Mouse (Mus musculus): Measurements from ENCODE around the gene Bicdl1. TPM values are rescaled to one million over a fixed set of nuclear protein-coding genes. Genes with fewer than 3 reads are reported as not detected.

Bicdl1 gene
- polyA plus RNA-seq, 1 experiment: 18.0 TPM

DNA sequence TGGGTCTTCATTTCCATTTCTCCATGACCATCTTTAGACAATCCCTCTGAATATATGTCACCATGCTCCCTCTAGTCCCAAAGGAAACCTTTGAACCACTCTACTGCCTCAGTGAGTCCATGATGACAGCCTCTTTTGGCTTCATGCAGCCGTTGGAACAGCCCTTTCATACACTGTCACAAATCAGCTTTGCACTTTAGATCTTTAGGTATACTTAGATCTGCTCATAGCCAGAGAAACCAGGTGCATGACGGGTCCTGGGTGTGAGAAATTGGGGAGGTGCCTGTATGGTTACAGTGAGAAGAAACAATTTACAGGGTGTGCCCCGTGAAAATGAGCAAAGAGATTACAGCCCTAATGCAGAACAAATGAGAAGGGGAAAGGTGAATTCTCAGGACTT, 14.3 kb downstream of the Bicdl1 start:
- WGBS: 46% methylated on average over 3 of the region's 3 CpGs

DNA sequence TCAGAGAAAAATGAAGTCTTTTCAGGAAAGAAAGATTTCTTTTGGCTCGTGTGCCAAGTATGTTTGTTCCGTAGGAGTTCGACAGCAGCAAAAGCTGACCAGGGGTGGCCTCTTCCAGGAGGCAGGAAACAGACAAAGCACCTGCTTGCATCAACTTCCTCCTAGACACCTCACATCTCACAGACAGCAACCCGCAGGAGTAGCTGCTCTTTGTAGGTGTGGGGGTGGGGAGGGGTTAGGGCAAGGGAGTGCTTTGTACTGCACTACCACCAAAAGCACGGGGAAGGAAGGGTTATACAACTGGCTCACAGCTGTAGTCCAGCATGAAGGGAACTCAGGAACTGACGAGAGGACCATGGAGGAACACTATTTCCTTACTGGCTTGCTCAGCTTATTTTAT, 15.0 kb downstream of the Bicdl1 start:
- WGBS: 12% methylated on average over 6 of the region's 6 CpGs
- DNase-seq (ENCODE audit: low read depth in 1 of 2, low spot score in 2 of 2): peak; percentile 37 to 38
- no peaks in the 10 kb centered on the region for H3K36me3 ChIP-seq (ENCODE audit: control insufficient read depth, insufficient read depth, low read length)
- H3K27me3 ChIP-seq (ENCODE audit: control insufficient read depth, insufficient read depth, low read length): no peaks in the 10 kb centered on the region
- no peak for TF ChIP-seq CTCF (IDR thresholded peaks at IDR 0.05; ENCODE audit: extremely low read depth, insufficient read depth, insufficient read length, insufficient replicate concordance)
- no peak for TF ChIP-seq POLR2A (IDR thresholded peaks at IDR 0.05; ENCODE audit: low read depth, low read length)
- H3K4me3 ChIP-seq (ENCODE audit: extremely low read depth, insufficient read depth, insufficient read length): no peak overlapping the region
- H3K27ac ChIP-seq (ENCODE audit: insufficient read depth, low read length): peak overlapping the region; percentile 73
- H3K4me1 ChIP-seq (ENCODE audit: control insufficient read depth, insufficient read depth, insufficient read length): no peaks in the 10 kb centered on the region; the same call in 1 of the 2 replicates

More for the DNA sequence above, 14.3 kb downstream of the Bicdl1 start:
- no peaks in the 10 kb centered on the region for H3K36me3 ChIP-seq (ENCODE audit: control insufficient read depth, insufficient read depth, low read length)
- no peak for DNase-seq (ENCODE audit: low read depth in 1 of 2, low spot score in 2 of 2)
- no peak for TF ChIP-seq POLR2A (IDR thresholded peaks at IDR 0.05; ENCODE audit: low read depth, low read length)
- TF ChIP-seq CTCF (IDR thresholded peaks at IDR 0.05; ENCODE audit: extremely low read depth, insufficient read depth, insufficient read length, insufficient replicate concordance): no peak
- H3K27me3 ChIP-seq (ENCODE audit: control insufficient read depth, insufficient read depth, low read length): no peaks in the 10 kb centered on the region
- H3K4me3 ChIP-seq (ENCODE audit: extremely low read depth, insufficient read depth, insufficient read length): no peak overlapping the region
- no peaks in the 10 kb centered on the region; the same call in 1 of the 2 replicates for H3K4me1 ChIP-seq (ENCODE audit: control insufficient read depth, insufficient read depth, insufficient read length)
- H3K27ac ChIP-seq (ENCODE audit: insufficient read depth, low read length): peak overlapping the region; percentile 73

DNA sequence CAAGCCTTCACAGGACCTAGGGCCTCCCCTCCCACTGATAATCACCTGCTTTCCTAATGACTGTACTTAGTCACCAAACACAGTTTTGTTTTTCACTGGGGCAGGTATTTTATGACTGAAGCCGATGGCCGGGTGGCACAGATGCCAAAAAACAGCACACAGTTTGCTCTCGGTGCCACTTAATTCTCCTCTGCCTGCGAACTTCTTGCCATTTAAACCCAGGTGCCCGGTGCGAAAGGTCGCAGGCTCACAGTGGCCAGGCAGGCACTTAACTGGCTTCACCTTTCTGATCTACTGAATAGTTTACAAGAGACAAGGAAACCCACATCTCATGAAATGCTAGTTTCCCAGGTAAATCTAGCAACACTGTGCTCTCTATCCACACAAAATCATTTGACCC, 16.7 kb downstream of the Bicdl1 start:
- no peak for DNase-seq (ENCODE audit: low read depth in 1 of 2, low spot score in 2 of 2)
- H3K27me3 ChIP-seq (ENCODE audit: control insufficient read depth, insufficient read depth, low read length): no peaks in the 10 kb centered on the region
- WGBS: 85% methylated on average over 7 of the region's 7 CpGs
- TF ChIP-seq CTCF (IDR thresholded peaks at IDR 0.05; ENCODE audit: extremely low read depth, insufficient read depth, insufficient read length, insufficient replicate concordance) (no peak), POLR2A (IDR thresholded peaks at IDR 0.05; ENCODE audit: low read depth, low read length) (no peak)
- H3K4me1 ChIP-seq (ENCODE audit: control insufficient read depth, insufficient read depth, insufficient read length): no peaks in the 10 kb centered on the region; the same call in 1 of the 2 replicates
- H3K27ac ChIP-seq (ENCODE audit: insufficient read depth, low read length): no peak overlapping the region
- H3K36me3 ChIP-seq (ENCODE audit: control insufficient read depth, insufficient read depth, low read length): no peaks in the 10 kb centered on the region
- H3K4me3 ChIP-seq (ENCODE audit: extremely low read depth, insufficient read depth, insufficient read length): no peak overlapping the region

DNA sequence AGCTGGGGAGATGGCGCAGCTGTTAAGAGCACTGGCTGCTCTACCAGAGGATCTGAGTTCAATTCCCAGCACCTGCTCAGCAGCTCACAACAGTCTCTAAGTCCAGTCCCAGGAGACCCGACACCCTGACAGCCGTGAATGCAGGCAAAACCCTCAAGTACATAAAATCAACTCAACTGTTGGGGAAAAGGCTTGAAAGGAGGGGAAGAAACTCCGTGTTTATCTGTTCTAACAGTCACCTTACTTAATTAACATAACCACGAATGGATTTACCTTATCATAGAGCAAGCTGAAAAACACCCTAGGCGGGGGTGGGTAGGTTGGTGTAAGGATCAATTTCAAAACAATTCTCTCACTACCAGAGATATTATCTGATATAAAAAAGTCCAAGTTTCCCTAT, 18.9 kb downstream of the Bicdl1 start:
- Histone ChIP-seq H3K27ac (ENCODE audit: insufficient read depth, low read length) (peak overlapping the region; percentile 30; the same call in 1 of the 2 replicates), H3K36me3 (ENCODE audit: control insufficient read depth, insufficient read depth, low read length) (no peaks in the 10 kb centered on the region), H3K27me3 (ENCODE audit: control insufficient read depth, insufficient read depth, low read length) (no peaks in the 10 kb centered on the region), H3K4me3 (ENCODE audit: extremely low read depth, insufficient read depth, insufficient read length) (no peak overlapping the region), H3K4me1 (ENCODE audit: control insufficient read depth, insufficient read depth, insufficient read length) (peaks cover 3% of the 10 kb centered on the region; the same call in 1 of the 2 replicates)
- no peak for TF ChIP-seq POLR2A (IDR thresholded peaks at IDR 0.05; ENCODE audit: low read depth, low read length)
- no peak for TF ChIP-seq CTCF (IDR thresholded peaks at IDR 0.05; ENCODE audit: extremely low read depth, insufficient read depth, insufficient read length, insufficient replicate concordance)
- WGBS: 52% methylated on average over 6 of the region's 6 CpGs
- DNase-seq (ENCODE audit: low read depth in 1 of 2, low spot score in 2 of 2): no peak

DNA sequence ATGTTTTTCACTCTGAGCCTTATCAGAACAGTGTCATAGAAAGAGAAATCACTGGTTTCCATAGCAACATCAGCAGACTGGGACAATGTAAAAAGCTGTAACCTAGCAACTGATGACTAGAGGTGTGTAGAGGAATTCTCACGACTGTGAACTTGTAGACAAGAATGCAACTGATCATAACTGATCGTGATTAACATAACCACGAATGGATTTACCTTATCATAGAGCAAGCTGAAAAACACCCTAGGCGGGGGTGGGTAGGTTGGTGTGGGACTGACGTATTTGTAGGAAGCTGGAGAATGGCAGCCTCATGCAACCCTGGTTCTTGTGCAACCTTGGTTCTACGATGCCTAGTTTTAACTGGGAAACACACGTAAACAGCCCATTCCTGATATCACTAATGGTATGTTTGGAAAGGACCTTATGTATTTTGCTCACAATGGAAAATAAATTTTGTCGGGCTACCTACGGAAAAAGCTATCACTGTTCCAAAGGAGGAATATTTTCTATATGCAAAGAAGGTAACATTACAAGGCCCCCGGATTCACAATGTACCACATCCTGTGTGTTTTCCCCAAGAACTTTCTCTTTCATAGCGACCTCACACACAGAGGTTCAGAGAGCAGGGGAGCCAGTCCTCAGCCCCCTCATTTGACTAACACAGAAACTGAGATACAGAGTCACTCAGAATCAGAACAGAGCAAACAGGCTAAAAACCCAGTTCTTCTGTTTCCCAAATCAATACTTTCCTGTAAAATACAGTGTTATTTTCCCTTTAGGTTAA, 19.6 kb downstream of the Bicdl1 start:
- Histone ChIP-seq H3K27ac (ENCODE audit: insufficient read depth, low read length) (peak overlapping the region; percentile 34; the same call in 1 of the 2 replicates), H3K36me3 (ENCODE audit: control insufficient read depth, insufficient read depth, low read length) (no peaks in the 10 kb centered on the region), H3K4me3 (ENCODE audit: extremely low read depth, insufficient read depth, insufficient read length) (no peak overlapping the region), H3K4me1 (ENCODE audit: control insufficient read depth, insufficient read depth, insufficient read length) (peaks cover 3% of the 10 kb centered on the region; the same call in 1 of the 2 replicates), H3K27me3 (ENCODE audit: control insufficient read depth, insufficient read depth, low read length) (no peaks in the 10 kb centered on the region)
- TF ChIP-seq POLR2A (IDR thresholded peaks at IDR 0.05; ENCODE audit: low read depth, low read length): no peak
- no peak for TF ChIP-seq CTCF (IDR thresholded peaks at IDR 0.05; ENCODE audit: extremely low read depth, insufficient read depth, insufficient read length, insufficient replicate concordance)
- DNase-seq (ENCODE audit: low read depth in 1 of 2, low spot score in 2 of 2): no peak
- WGBS: 51% methylated on average over 11 of the region's 11 CpGs

DNA sequence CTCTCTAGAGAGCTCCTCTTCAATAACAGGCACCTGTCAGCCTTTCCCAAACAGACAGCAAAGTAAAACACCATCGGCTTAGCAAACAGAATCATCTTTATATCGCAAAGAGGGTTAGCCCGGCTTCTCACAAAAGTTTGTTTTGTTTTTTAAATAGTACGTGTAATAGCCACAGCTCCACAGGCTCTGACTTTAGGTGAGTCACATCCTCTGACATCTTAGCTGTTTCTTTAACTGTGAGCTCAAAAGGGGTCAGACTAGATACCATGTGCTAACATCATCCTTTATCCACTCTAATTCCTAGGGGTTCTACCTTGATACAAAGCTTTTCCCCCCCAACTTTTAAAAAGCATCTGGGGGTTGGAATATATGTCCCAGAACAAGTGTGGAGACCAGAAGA, 21.2 kb downstream of the Bicdl1 start:
- TF ChIP-seq POLR2A (IDR thresholded peaks at IDR 0.05; ENCODE audit: low read depth, low read length) (no peak), CTCF (IDR thresholded peaks at IDR 0.05; ENCODE audit: extremely low read depth, insufficient read depth, insufficient read length, insufficient replicate concordance) (no peak)
- H3K4me1 ChIP-seq (ENCODE audit: control insufficient read depth, insufficient read depth, insufficient read length): peaks cover 3% of the 10 kb centered on the region; the same call in 1 of the 2 replicates
- no peak overlapping the region for H3K4me3 ChIP-seq (ENCODE audit: extremely low read depth, insufficient read depth, insufficient read length)
- H3K27me3 ChIP-seq (ENCODE audit: control insufficient read depth, insufficient read depth, low read length): no peaks in the 10 kb centered on the region
- no peaks in the 10 kb centered on the region for H3K36me3 ChIP-seq (ENCODE audit: control insufficient read depth, insufficient read depth, low read length)
- 80% methylated on average over 4 of the region's 4 CpGs for WGBS
- no peak overlapping the region for H3K27ac ChIP-seq (ENCODE audit: insufficient read depth, low read length)
- DNase-seq (ENCODE audit: low read depth in 1 of 2, low spot score in 2 of 2): no peak

DNA sequence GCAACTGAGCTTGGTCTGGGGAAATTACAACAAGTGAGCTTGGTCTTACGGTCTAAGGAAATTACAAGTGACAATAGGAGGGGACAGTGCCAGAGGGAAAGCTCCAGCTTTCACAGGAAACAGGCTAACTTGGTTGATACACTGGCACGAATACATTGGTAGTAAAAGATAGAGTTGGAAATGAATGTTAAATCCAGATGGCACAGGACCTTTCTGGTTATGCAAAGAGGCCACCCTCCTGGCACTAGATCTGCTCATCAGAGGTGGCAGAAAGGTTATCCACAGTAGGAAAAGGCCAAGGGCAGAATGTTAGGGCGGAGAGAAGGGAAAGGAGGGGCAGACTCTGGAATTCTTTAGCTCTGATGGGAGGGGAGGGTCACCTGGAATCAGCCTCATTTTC, 22.5 kb downstream of the Bicdl1 start:
- WGBS: 53% methylated on average over 3 of the region's 3 CpGs
- peaks cover 3% of the 10 kb centered on the region; the same call in 1 of the 2 replicates for H3K4me1 ChIP-seq (ENCODE audit: control insufficient read depth, insufficient read depth, insufficient read length)
- no peak for DNase-seq (ENCODE audit: low read depth in 1 of 2, low spot score in 2 of 2)
- H3K27ac ChIP-seq (ENCODE audit: insufficient read depth, low read length): no peak overlapping the region
- H3K27me3 ChIP-seq (ENCODE audit: control insufficient read depth, insufficient read depth, low read length): no peaks in the 10 kb centered on the region
- no peak for TF ChIP-seq CTCF (IDR thresholded peaks at IDR 0.05; ENCODE audit: extremely low read depth, insufficient read depth, insufficient read length, insufficient replicate concordance)
- no peak for TF ChIP-seq POLR2A (IDR thresholded peaks at IDR 0.05; ENCODE audit: low read depth, low read length)
- no peaks in the 10 kb centered on the region for H3K36me3 ChIP-seq (ENCODE audit: control insufficient read depth, insufficient read depth, low read length)
- no peak overlapping the region for H3K4me3 ChIP-seq (ENCODE audit: extremely low read depth, insufficient read depth, insufficient read length)

Measured in spleen, adult 2 months (tissue).